ENCODE assay signal across 26 mouse cellular contexts in genomic region chr13:102273818-102274217, GRCm38 (mm10).
"Had no signal": no experiment of that assay in that cellular context is flagged by ENCODE, and none has a peak within 500 bp of the region (broad histone marks: within the 10 kb centered on the region; RNA-seq: fewer than 3 reads in every experiment).

No protein-coding gene starts in this region.

- H3K4me1 ChIP-seq: heart, embryonic 10.5 days; heart, embryonic 12.5 days; hindbrain, embryonic 10.5 days; hindbrain, embryonic 12.5 days; intestine, embryonic 15.5 days had no signal

- H3K4me2 ChIP-seq: heart, embryonic 12.5 days; hindbrain, embryonic 12.5 days; hindbrain, embryonic 14.5 days; intestine, embryonic 15.5 days; limb, embryonic 13.5 days; liver, embryonic 11.5 days had no signal

- H3K27me3 ChIP-seq: heart, embryonic 12.5 days; hindbrain, embryonic 12.5 days; intestine, embryonic 15.5 days had no signal

- H3K36me3 ChIP-seq: heart, embryonic 10.5 days; heart, embryonic 12.5 days; hindbrain, embryonic 10.5 days; hindbrain, embryonic 12.5 days; intestine, embryonic 15.5 days; limb, embryonic 13.5 days had no signal

- DNase-seq: gastrocnemius, adult 2 months; gastrocnemius, postnatal 10 days; gastrocnemius, postnatal 25 days; heart, adult 18-20 months; heart, postnatal 10 days; heart, postnatal 4 days; kidney, adult 18-20 months; kidney, adult 8-10 months; kidney, postnatal 10 days; kidney, postnatal 25 days; kidney, postnatal 4 days; liver had no signal

- ATAC-seq: hindbrain, embryonic 16.5 days; inflammation-experienced regulatory T-cells, adult 6 months; intestine, embryonic 15.5 days; intestine, postnatal 0 days had no signal

- H3K27ac ChIP-seq: heart, embryonic 10.5 days; hindbrain, embryonic 10.5 days; hindbrain, embryonic 12.5 days; hindbrain, embryonic 14.5 days; intestine, embryonic 15.5 days; layer of hippocampus, adult 2 months; left cerebral cortex, adult 2 months; limb, embryonic 13.5 days; liver, embryonic 14.5 days had no signal

- H3K9ac ChIP-seq: heart, embryonic 12.5 days; hindbrain, embryonic 12.5 days; hindbrain, embryonic 14.5 days; intestine, embryonic 15.5 days; limb, embryonic 13.5 days; liver, embryonic 14.5 days had no signal

- H3K4me3 ChIP-seq: gastrocnemius, adult 2 months; heart, embryonic 10.5 days; heart, embryonic 12.5 days; hindbrain, embryonic 10.5 days; hindbrain, embryonic 12.5 days; intestine, embryonic 15.5 days; layer of hippocampus, adult 2 months; left cerebral cortex, adult 2 months; limb, embryonic 13.5 days had no signal

- H3K9me3 ChIP-seq: heart, embryonic 10.5 days; heart, embryonic 12.5 days; hindbrain, embryonic 10.5 days; hindbrain, embryonic 12.5 days; intestine, embryonic 15.5 days; limb, embryonic 13.5 days had no signal
